Mouse (Mus musculus) lung, adult 2 months (tissue): Measurements from ENCODE around the gene Srgap1.

Source experiments
- CTCF ChIP-seq: fragments of 200-500 bp; IDR thresholded peaks from 2 replicates; pipeline ENCODE4 v1.5.1; 2011; ENCODE audit warnings: mild to moderate bottlenecking, low read length, control low read depth; ENCODE audit not compliant: insufficient read depth
- POLR2A ChIP-seq: fragments of 200-500 bp; IDR thresholded peaks from 2 replicates; pipeline ENCODE4 v1.6.1; 2011; ENCODE audit warnings: low read depth, mild to moderate bottlenecking, control low read depth, low read length, borderline replicate concordance; ENCODE audit errors: extremely low read depth

DNA sequence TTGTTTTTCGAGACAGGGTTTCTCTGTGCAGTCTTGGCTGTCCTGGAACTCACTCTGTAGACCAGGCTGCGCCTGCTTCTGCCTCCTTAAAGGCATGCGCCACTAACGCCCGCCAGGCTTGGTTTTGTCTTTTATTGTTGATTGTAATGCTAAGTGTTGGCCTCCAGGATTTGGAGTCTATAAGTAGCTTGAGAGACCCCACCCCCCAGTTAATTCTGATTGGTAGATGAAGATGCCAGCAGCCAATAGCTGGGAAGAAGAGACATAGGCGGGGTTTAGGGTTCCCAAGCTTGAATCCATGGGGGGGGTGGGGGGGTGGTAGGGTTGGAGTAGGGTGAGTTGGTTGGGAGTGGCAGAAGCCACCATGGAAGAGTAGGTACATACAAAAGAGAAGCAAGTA lies 147.4 kb downstream of the Srgap1 start:
- TF ChIP-seq CTCF (no peak), POLR2A (no peak)
